Mouse (Mus musculus) ovary, postnatal 36 days (tissue): Measurements from ENCODE around the gene Hsd17b13.

ENCODE experiments used
- DNase-seq: peaks from one replicate; pipeline ENCODE4 v3.0.0; 2022; ENCODE audit warnings: low spot score, mixed read lengths

Hsd17b13 gene

DNA sequence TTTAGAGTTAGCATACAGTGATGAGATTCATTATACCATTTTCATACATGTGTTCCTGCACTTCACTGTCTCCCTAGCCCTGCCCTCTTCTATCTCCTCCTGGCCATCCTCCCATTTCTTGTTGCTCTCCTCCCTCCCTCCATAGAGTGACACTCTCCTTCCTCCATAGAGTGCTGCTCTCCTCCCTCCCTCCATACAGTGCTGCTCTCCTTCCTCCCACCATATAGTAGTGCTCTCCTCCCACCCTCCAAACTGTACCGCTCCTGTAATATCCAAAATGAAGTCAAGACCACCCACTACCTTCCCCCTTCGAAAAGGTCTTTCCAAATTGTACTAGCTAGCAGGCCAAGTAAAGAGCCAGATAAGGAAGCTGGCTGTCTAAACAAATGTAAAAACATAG lies 53.5 kb downstream of the Hsd17b13 start:
- no peak for DNase-seq

DNA sequence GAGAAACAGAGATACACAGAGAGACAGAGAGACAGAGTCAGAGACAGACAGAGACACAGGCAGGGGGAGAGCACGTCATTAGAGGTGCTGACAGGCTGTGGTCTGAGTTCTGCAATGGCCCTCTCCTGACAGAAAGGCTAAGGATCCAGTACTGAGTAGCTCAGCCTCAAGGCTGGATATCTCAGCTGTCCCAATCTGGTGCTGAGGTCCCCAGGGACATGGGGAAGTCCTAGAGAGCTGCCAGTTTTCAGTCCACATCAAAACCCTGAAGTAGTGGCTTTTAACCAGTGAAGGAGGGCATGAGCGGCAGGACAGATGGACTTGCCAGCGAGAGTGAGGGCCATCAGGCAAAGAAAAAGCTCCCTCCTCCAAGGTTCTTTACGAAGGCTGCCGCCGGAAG lies 54.1 kb downstream of the Hsd17b13 start:
- DNase-seq: no peak

DNA sequence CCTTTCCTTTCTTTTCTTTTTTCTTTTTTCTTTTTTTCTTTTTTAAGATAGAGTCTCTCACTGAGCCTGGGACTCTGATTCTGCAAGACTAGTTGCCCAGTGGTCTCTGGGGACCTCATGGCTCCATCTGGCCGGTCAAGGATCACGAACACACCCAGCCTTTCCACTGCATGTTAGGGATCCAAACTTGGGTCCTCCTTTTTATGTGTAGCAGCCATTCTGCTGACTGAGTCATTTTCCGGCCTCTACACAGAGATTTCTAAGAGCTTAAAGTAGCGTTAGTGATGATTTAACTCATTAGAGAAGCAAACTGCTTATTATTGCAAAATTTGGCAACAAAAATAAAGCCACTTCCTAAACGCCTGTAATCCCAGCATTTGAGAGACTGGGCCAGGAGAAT lies 54.8 kb downstream of the Hsd17b13 start:
- no peak for DNase-seq

DNA sequence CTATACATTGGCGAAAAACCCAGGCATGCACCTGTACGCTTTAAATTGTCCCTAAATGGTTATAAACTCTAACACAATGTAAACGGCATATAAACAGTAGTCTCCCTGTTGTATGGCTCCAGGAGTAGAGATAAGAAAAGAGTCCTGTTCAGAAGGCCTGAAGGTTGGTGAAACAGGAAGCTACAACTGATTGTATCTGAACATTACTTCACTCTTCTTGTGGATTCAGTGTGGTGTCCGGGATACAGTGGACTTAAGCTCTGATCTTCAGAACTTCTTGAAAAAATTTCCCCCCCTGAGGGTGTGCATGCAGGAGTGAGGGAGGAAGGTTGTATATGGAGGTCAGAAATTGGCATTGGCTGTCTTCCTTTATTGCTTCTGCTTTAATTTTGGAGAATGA lies 57.7 kb downstream of the Hsd17b13 start:
- no peak for DNase-seq

DNA sequence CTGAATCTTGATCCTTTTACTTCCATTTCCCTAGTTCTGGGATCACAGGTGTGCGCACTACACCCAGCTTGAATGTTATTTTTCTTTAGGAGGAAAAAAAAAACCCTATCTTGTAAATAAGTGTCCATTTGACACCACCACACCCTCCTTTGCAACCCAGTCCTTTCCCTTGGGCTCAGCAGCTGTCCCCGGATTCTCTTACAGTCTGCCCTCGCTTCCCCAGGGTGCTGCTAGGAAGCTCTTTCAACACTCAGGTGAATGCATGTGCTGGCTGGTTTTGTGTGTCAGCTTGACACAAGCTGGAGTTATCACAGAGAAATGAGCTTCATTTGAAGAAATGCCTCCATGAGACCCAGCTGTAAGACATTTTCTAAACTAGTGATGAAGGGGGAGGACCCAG lies 59.0 kb downstream of the Hsd17b13 start:
- no peak for DNase-seq

DNA sequence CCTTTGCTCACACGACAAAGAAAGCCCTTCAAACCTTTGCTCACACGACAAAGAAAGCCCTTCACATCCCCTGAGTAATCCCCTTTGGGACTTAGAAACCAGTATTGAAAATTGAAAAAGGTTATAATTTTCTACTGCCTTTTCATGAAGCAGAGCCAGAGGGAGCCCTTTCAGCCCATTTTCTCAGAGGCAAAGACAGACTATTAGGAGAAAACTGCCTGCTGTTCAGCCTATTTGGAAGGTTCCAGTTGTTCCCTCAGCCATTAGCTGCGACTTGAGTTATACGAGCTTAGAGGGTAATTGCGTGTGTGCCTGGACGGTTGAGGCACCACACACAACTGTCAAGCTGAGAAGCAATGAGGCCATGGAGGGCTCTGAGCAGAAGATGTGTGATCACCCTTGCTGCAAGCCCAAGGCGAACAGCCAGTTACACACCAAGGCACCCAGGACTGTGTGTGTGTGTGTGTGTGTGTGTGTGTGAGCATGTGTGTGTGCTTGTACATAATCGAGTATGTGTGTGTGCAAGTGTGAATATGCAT lies 59.8 kb downstream of the Hsd17b13 start:
- DNase-seq: no peak

DNA sequence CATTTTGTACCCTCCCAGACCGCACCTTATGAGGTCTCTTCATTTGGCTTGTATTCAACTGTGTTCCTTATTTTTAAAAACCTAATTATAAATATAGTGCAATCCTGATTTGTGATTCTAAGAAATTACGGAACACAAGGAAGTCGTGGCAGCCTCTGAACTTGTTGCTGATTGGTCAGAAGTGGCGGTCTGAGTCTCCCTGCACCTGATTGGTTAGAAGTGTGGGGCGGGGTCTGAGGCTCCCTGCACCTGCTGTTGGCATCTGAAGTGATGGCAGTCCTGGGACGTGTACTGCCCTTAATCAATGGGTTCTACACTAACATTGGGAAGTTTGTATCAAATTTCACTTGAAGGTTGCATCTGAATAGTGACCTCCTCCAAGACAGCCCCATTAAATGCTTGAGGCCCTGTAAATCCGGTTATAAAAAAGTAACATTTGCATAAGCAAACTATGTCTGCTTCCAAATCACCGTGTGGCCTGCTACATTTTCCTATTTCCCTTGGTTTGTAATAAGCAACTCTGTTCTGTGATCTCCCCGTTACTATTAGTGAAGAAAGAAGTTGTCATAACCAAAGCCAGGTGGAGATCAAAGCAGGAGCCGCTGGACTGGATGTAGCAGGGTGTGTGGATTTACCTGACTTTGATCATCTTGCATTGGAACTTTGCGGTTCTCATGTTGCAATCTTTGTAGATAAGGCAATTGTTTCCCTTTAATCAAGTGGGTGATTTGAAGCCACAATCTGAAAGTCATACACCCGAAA lies 60.4 kb downstream of the Hsd17b13 start:
- no peak for DNase-seq

DNA sequence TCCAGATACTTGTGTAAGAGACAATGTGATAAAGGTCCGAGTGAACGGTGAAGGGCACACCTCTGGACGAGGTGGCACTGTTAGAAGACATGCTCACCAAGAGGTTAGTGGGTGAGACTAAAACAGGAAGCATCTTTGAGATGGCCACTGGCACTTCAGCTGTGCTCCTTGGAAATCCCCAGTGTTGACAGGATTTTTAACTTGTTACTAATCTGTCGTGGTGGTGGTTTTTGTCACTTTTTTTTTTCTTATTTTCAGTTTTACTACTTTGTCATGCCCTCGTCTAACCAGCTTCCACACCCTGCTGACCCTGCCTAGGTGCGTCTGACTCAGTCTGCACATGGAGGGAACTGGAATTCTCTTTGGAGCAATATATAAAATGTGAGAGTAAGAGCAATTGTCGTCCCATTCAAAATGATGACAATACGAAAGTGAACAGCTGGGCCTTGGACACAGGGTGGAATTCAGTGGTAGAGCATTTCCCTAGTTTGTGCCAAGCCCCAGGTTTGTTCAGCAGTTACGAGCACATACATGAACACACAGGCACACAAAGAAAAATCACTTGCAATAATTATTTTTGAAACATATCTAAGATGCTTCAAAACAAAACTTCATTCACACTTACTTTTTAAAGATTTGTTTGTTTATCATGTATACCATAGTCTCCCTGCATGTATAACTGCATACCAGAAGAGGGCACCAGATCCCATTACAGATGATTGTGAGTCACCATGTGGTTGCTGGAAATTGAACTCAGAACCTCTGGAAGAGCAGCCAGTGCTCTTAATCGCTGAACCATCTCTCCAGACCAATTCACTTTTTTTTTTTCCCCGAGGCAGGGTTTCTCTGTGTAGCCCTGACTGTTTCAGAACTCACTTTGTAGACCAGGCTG lies 62.6 kb downstream of the Hsd17b13 start:
- no peak for DNase-seq

DNA sequence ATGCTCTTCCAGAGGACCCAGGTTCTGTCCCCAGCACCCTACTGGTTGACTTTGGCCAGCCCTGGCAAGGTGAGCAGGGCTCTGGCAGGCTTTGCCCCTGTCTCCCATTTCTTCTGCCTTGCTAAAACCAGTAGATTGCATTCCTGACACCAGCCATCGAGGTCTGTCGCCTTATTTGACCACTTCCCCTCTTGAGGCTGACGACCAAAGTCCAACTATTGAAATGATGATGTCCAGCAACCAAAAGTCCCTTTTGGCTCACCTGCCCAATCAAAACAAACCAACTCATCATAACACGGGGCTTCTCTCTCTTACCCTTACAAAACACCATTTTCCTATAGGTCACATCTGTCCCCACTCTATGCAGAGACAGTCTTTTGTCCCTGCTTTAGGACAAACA lies 64.1 kb downstream of the Hsd17b13 start:
- no peak for DNase-seq

DNA sequence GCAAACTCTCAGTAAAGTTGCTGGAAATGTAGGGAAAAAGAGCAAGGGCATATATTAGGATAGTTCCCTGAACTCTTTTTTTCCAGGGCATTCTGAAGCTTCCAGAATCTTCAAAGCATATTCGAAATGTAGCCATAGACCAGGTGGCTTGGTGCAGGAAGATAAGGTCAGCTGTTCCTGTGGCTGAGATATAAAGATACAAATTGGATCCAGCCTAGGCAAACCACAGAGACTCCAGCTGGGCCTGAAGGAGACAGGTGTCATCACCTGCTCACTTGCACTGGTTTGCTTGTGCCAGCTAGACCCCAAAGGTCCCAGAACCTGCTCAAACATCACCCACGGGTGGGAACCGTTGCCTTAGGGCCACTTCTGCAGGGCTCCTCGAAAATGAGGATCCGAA lies 65.7 kb downstream of the Hsd17b13 start:
- DNase-seq: no peak

DNA sequence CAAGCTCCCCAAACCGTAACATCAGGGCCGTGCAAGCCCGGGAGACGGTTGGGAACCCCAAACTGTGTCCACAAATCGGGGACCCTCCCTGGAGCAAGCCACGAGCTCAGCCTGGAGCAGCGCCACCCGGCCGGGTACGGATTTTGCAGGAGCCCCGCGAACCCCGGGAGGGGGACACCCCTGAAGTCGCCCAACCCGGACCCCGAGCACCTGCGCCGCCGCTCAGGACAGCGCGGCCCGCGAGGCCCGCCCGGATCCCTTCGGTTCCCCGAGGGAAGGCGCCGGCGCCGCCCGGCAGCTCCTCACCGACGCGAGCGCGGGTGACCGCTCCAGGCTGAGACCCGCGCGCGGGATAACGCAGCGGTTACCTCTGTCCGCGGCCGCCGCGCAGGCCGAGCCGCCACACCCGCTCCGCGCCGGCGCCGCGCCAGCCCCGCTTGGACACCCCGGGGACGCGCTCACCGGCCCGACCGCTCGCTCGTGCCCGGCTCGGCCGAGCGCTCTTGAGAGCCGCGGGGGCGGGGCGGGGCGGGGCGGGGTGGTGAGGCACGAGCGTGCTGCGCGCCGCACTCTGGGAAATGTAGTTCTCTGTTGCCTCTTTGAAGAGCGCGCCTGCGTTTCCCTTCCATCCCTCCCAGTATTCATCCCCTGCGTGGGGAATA lies 66.3 kb downstream of the Hsd17b13 start, which contains the start of gene Klhl8:
TSS of gene Klhl8 (minus strand) at position 512 of the 662 bp plus-strand sequence.
- DNase-seq: peak; percentile 89

DNA sequence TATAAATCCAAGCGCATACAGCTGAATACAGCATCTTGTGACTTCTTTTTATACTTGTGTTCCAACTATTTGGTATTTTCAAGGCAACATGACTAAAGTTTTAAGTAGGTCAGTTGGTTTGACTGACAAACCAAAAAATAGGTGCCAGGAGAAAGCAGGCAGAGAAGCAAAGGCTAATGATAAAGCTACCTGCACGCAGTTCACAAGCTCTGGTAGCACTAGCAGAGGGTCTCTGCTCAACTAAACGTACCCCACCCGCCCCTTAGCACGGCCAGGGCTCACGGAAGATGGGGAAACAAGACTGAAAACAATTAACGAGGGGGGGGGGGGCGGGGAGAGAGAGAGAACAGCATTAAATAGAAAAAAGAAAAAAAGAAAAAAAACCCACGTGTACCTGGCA lies 67.1 kb downstream of the Hsd17b13 start:
- no peak for DNase-seq

DNA sequence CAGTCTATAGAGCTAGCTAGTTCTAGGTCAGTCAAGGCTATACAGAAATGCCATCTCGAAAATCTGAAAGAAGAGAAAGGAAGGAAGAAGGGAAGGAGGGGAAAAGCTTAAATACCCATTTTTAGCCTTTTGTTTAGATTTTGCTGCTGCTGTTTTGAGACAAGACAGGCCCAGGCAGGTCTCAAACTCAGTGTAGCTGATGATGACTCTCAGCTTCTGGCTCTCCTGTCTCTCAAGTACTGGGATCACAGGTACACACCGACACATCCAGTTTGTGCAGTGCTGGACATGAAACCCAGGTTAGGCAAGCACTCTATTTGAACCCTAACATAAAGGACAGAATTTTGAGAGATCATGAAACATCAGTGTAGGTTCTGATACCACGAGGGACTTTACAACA lies 67.7 kb downstream of the Hsd17b13 start:
- DNase-seq: no peak

DNA sequence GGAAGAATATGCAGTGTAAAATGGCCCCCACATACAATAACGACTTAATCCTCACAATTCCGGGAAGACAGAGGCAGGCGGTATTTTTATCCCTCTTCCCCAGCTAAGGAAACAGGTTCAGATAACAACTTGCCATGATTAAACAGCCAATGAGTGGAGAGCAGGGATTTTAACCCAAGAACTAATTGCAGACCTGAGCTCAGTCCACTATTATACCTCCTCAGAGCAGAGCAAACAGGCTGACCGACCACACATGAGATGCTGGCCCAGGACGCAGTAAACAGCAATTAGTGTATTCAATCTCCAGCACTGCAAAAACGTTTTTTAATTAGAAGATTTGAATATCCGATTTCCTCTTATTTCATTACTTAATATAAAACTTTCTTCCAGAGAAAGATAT lies 68.4 kb downstream of the Hsd17b13 start:
- no peak for DNase-seq

DNA sequence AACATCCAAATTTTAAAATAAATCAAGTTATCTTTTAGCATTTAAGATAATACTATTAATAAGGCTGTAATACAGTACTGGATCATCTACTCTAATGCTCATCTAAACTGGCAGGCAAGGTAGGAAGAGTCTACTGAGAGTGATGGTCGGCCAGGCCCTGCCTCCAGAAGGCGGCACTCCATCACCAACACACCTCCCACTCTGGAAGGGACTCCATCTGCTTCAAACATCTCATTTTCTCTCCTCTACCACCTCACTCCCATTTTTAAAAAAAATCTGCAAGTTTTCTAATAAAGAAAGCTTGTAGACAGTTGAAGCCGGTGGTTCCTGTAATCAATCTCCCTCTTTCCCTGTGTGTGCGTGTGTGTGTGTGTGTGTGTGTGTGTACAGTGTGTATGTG lies 69.4 kb downstream of the Hsd17b13 start:
- no peak for DNase-seq

DNA sequence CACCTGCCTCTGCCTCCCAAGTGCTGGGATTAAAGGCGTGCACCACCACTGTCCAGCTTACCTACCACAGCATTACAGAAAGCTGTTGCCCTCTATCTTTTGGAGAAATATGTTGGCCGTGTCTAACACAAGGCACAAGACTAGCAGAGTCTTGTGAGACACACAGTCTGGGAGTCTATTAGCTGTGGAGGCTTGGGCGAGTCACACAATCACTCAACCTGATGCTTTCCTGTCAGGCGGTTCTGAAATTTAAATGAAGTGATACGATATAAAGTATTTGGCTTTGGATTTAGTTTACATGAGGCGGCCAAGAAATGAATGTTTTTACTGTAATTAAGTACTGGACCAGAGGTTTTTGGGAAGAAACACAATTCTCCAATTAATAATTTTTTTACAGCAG lies 71.0 kb downstream of the Hsd17b13 start:
- no peak for DNase-seq
